Mouse (Mus musculus): ENCODE measurements around the gene Gorasp1.

Gene Gorasp1

DNA sequence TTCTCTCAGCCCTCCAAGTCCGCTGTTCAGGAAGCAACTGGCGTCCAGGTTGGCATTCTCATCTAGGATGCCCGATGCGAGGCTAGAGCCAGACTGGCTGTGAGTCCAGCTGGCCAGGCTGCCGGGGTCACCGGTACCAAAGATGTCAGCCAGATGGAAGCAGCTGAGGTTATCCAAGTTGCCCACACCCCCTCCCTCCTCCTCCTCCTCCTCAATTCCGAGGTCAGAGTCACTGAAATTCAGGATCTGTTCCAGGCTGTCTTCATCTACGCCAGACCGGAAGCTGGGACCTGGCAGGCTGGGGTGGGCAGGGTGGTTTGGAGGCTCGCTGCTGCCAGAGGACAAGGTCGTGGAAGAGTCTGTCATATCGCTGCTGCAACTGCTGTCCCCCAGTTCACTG is 35.2 kb upstream of the Gorasp1 start:
- DNase-seq (ENCODE audit: low read depth, low spot score), result no peak

DNA sequence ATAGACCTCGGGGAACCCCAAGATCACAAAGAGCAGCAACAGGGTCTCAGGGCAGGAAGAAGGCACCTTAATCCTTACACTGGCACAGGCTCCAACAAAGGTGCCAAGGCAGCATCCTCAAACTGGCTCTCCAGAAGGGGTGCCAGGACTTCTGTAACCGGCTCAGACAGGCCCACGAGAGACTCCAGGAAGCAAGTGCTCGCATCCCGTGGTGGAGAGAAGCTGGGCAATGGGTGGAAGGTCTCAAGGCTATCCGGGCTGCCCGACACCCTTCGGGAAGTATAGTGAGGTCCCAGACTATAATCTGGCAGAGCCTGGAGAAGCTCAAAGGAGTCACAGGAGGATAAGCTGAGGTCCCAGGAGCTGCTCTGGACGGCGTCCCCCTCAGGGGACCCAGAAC is 34.8 kb upstream of the Gorasp1 start:
- DNase-seq (ENCODE audit: low read depth, low spot score), result no peak

- DNase-seq (ENCODE audit: low read depth, low spot score), result no peak
These were observed 33.6 kb upstream of the Gorasp1 start for GRCm38 (mm10) chr9:119970763-119971656.

DNA sequence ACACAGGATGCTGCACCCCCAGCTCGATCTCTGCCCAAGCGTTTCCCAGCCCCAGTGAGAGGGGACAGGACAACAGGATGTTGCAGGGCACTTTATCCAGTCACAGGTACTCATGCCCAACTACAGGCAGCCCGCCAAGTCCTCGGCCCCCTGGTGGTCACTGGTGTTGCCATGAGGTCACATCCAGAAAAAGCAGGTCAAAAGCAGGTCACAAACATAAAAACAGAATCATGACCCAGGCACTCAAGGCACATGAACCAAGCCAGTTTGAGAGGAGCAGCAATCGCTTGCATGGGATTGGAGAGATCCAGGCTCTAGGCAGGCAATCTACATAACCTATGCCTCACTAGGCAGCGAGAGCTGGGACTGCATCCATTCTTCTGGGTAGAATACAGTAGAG is 32.9 kb upstream of the Gorasp1 start:
- no peak for DNase-seq (ENCODE audit: low read depth, low spot score)

GRCm38 (mm10) chr9:119969811-119970210 is 32.4 kb upstream of the Gorasp1 start:
- DNase-seq (ENCODE audit: low read depth, low spot score), result no peak

DNA sequence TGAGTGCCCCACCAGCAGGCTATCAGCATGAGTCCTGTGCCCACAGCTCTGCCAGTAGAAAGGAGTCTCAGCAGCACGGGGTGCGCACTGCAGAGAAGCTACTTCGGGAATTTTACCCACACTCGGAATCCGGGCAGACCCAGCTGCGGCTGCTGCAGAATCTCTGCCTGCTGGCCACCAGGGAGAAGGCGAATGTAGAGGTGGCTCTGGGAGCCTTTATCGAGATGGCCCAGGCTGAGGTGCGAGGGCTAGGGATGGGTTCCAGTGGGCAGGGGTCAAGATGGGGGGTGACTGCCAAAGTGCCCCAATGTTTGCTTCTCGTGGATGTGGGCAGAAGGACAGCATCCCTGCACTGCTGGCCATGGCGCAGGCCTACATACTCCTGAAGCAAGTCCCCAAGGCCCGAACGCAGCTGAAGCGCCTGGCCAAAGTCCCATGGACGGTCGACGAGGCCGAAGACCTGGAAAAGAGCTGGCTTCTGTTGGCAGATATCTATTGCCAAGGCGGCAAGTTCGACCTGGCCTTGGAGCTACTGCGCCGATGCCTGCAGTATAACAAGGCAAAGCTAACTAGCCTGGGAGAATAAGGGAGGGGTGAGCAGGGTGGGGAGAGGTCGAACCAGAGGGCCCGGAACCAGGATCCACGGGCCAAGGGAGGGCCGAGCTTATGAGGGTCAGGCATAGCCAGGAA is 29.0 kb upstream of the Gorasp1 start:
- no peak for DNase-seq (ENCODE audit: low read depth, low spot score)

GRCm38 (mm10) chr9:119965186-119965585 is 27.8 kb upstream of the Gorasp1 start:
- no peak for DNase-seq (ENCODE audit: low read depth, low spot score)

DNA sequence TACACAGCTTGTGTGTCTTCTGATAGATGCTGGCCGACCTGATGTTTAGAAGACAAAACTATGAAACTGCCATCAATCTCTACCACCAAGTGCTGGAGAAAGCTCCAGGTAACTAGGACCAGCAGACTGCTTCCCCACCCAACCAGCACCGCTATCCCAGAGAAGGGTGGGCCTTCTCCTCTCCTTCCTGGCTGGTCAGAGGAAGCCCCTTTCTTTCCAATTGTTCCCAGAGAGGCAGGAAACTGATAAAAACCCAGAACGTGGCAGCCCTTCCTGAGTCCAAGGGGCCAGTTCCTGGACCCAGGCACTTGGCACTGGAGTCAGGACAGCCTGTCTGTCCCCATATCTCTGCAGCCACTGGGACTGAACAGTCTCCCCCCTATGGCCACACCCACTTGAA is 26.8 kb upstream of the Gorasp1 start:
- DNase-seq (ENCODE audit: low read depth, low spot score), result no peak

DNA sequence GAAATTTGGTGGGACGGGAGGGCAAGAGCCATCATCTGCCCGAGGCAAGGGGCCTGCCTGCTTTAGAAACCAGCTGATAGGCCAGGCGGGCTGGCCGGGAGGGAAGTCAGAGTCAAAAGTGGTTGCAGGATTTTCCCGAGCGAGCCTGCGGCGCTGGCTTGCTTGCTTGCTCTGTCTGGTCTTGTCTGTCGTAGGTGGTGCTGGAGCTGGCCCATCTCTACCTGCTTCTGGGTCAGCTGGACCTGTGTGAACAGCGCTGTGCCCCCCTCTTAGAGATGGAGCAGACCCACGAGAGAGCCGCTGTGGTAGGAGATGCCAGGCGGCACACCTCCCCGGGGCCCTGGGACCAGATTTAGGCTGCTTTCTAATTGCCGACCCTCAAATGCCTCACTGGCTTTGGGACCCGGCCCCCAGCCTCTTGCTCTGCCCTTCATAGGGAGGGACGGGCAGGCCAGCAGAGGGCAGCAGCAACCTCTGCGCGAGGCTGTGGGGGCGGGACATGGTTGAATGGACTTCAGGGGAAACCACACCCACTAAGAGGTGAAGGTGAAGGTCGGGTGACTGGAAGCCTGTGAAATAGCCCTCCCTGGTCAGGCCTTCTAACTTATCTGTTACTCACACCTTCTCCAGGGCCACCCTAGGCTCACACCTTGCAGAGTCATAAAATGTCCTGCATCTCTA is 25.8 kb upstream of the Gorasp1 start:
- DNase-seq (ENCODE audit: low read depth, low spot score), result no peak

GRCm38 (mm10) chr9:119962216-119962615 is 24.9 kb upstream of the Gorasp1 start:
- no peak for DNase-seq (ENCODE audit: low read depth, low spot score)

GRCm38 (mm10) chr9:119958835-119959234 is 21.5 kb upstream of the Gorasp1 start:
- DNase-seq (ENCODE audit: low read depth, low spot score), result no peak

- DNase-seq (ENCODE audit: low read depth, low spot score), result no peak
These were observed 14.0 kb upstream of the Gorasp1 start for GRCm38 (mm10) chr9:119951388-119951787.

DNA sequence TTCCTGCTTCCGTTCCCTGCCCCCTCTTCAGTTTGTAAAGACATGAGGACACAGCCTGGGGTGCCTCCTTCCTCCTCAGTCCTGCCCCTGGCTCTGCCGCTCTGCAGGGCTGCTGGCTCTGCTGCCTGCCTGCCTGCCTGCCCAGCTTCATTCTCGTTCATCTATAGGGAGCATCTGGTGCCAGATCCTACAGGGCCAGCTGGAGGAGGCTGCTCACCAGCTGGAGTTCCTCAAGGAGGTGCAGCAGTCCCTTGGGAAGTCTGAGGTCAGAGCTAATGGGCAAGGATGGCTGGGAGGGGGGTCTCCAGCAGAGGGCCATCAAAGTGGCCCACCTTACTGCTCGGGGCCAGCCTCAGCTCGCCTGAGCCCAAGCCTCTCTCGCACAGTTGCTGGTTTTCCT is 13.1 kb upstream of the Gorasp1 start:
- no peak for DNase-seq (ENCODE audit: low read depth, low spot score)

- DNase-seq (ENCODE audit: low read depth, low spot score), result no peak
These were observed 11.4 kb upstream of the Gorasp1 start for GRCm38 (mm10) chr9:119948804-119949203.

- peak; percentile 6 for DNase-seq (ENCODE audit: low read depth, low spot score)
These were observed 8.0 kb upstream of the Gorasp1 start for GRCm38 (mm10) chr9:119945173-119945900.

- no peak for DNase-seq (ENCODE audit: low read depth, low spot score)
These were observed 6.0 kb upstream of the Gorasp1 start for GRCm38 (mm10) chr9:119943326-119943725.

DNA sequence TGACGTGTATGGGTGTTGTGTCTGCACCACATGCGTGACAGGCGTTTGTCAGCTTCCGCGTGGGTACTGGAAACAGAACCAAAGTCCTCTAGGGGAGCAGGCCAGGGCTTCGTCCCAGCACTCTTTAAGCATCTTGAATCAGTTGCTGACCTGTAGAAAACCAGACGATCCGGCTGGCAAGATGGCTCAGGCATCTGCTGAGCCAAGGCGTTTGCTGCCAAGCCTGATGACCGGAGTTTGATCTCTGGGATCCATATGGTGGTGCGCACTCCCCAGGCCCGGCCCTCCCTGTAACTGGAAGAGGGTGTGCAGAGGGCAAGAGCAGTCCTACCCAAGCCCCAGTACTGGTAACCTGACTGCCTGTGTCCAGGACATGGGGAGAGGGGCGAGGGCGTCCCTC is 4.5 kb upstream of the Gorasp1 start:
- no peak for DNase-seq (ENCODE audit: low read depth, low spot score)

DNA sequence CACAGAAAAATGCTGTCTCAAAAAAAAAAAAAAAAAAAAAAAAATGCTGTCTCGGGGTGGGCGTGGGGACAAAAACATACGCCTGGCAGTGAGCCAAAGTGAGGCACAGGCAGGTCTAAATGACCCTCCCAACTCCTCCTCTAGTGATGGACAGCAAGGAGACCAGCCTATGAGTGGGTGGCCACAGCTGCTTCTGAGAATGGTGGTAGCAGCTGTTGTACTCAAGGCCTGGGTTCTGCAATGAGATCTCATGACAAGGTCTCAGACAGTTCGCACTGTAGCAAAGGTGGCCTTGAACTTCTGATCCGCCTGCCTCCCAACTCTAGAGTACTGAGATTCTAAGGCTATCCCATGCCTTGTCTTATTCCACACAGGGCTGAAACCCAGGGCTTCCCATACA is 4.0 kb upstream of the Gorasp1 start:
- no peak for DNase-seq (ENCODE audit: low read depth, low spot score)

DNA sequence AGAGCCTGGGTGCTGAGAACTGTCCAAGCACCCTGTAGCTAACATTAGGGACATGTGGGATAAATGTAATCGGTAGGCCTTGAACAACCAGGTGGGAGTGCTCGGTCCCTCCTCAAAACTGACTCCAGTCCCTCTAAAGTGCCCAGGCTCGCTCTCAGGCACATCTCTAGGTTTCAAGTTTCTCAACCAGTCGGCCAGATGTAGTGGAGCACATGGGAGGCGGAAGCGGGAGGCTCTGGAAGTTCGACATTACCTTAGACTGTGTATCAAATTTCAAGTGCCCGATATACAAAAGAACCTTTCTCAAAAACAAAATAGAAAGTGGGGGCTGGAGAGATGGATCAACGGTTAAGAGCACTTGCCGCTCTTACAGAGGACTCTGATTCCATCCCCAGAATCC is 2.3 kb upstream of the Gorasp1 start:
- DNase-seq (ENCODE audit: low read depth, low spot score), result no peak

GRCm38 (mm10) chr9:119938496-119938895 is 1.1 kb upstream of the Gorasp1 start:
- DNase-seq (ENCODE audit: low read depth, low spot score), result no peak

DNA sequence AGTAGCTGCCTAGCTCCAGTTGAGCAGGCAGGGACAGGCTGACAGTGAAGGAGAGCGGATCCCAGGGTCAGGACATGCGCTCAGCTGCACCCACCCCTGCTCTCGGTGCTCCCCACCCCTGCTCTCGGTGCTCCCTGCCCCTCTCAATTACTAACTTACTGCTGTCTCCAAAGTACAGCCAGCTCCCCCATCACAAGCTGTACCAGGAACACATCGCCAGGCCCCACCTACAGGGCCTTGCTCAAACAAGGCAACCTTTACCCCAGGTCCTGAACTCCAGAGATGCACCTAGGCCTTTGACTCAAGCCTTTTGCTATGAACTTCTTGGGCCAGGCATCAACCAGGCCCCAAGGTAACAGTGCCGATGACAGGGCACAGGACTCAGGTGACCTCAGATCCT is 3.7 kb downstream of the Gorasp1 start:
- DNase-seq (ENCODE audit: low read depth, low spot score), result no peak

DNA sequence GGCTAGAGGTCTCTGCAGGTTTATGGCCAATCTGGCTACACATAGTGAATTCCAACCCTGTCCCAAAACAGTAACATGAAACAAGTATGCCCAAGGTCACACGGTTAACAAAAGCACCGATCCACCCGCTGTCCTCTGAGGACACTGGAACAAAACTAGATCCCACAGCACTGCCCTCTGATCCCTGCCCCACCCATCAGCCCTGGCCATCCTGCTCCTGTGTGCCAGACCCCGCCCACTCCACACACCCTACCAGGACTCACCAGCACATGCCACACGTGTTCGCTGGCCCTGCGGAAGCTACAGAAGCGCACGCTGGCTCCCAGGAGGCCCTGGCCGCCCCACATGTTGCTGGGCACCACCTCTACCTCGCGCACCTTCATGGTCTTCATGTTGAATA is 5.0 kb downstream of the Gorasp1 start:
- DNase-seq (ENCODE audit: low read depth, low spot score), result no peak

Measured in c-Kit-negative CD71-positive TER-119-positive erythroid progenitor cells, embryonic 14.5 days (primary cell).